Mouse (Mus musculus) liver, postnatal 0 days (tissue): ENCODE measurements around the gene Arhgap23.

Experiments
- CTCF ChIP-seq: sonication (generic); IDR thresholded peaks from 2 replicates; pipeline ENCODE4 v1.5.1; 2016; ENCODE audit warnings: antibody characterized with exemption, low read depth
- EP300 ChIP-seq: IDR thresholded peaks from 2 replicates; pipeline ENCODE4 v1.6.1; 2016; ENCODE audit warnings: antibody characterized with exemption, low read depth, mild to moderate bottlenecking

- no peak for TF ChIP-seq CTCF
- TF ChIP-seq EP300: no peak
These were observed 11.1 kb upstream of the Arhgap23 start for GRCm38 (mm10) chr11:97404184-97404760.
